Mouse (Mus musculus) v-Abl transformed pro-B cells (cell line): ENCODE data around the gene Zdhhc4.

Experiments
- in situ Hi-C, 2 experiments: fragments of 400-800 bp; cut with MboI; formaldehyde crosslinking; loops; one replicate each; pipeline ENCODE4 v1.15.1; 2025; ENCODE audit not compliant: unreplicated experiment in 2 of 2

Gene Zdhhc4

GRCm38 (mm10) chr5:143289299-143289698 lies 39.8 kb downstream of the Zdhhc4 start:
- in situ Hi-C loops, result no loop called here

GRCm38 (mm10) chr5:143288378-143288911 lies 40.6 kb downstream of the Zdhhc4 start:
- in situ Hi-C loops, result no loop called here

GRCm38 (mm10) chr5:143287774-143288328 lies 41.2 kb downstream of the Zdhhc4 start:
- in situ Hi-C loops, result no loop called here

- in situ Hi-C loops, result no loop called here
Observed at GRCm38 (mm10) chr5:143284762-143285161, 44.3 kb downstream of the Zdhhc4 start.

DNA sequence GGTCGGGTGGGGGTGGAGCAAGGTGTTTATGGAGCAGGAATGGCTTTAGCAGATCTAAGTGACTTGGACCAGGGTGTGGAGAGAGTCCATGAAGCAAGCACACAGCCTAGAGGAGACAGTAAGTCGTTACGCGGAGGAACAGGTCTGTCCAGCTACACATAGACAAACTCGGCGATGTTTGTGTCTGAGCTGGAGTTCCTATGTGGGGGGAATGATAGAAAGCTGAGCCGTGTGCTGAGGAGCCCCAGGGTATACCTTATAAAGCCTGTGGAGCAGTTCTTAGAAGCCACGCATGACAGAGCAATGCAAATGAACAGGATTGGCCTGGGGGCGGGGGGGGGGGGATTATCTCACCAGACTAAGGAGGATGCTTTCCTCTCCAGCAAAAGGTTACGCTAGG lies 49.8 kb downstream of the Zdhhc4 start:
- in situ Hi-C loops, result no loop called here

DNA sequence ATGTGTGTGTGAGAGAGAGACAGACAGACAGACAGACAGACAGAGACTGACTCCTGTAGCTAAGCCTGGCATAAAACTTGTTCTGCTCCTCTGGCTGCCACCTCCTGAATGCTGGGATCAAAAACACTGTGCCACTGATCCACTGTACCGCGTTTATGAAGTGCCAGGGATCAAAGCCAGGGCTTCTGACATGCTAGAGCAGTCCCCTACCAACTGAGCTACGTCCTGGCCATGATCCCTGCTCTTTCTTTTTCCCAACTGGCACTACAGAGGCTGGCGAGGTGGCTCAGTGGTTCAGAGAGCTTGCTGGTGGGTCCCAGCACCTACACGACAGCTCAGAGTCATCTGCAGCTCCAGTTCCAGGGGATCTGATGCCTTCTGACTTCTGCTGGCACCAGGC lies 53.3 kb downstream of the Zdhhc4 start:
- in situ Hi-C loops, result no loop called here

DNA sequence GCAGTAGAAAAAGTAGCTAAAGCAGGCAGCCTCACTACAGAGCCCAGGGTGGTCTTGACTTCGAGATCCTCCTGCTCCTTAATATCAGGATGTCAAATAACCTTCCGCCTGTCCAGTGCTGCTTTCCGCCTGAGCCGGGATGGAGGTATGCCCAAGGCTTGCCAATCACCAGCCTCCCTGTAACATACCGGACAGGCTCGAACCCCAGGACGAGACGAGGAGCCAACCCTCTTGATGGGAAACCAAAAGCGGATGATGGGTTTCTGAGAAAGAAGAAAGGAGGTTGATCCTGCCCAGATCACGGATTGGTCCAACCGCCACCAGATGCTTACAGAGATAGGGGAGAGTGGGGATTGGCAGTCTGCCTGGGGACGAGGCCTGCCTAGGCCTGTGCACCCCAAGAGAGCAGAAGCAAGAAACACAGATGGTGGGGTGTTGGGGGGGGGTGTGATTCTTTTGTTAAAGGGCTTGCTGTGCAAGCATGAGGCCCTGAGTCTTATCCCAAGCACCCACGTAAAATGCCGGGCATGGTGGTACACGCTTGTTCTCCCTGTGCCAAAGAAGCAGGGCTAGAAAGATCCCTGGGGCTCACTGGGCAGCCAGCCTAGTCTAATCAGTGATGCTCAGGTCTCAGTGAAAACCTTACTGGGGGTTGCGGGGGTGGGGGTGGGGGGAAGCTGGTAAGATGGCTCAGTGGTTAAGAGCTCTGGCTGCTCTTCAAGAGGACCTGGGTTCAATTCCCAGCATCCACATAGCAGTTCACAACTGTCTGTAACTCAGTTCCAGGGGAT lies 56.3 kb downstream of the Zdhhc4 start:
- in situ Hi-C loops, result no loop called here

DNA sequence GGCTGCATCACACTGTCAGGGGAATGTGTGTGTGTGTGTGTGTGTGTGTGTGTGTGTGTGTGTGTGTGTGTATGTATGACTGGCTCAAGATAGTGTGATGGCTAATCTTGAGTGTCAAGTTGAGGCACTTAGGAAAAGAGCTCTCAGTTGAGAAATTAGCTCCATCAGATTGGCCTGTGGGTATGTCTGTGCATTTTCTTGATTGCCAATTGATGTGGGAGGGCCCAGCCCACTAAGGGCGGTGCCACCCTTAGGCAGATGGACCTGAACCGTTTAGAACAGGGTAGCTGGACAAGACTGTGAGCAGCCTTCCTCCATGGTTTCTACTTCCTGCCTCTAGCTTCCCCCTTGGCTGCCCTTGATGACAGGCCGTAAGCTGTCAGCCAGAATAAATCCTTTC lies 56.9 kb downstream of the Zdhhc4 start:
- in situ Hi-C loops, result no loop called here

DNA sequence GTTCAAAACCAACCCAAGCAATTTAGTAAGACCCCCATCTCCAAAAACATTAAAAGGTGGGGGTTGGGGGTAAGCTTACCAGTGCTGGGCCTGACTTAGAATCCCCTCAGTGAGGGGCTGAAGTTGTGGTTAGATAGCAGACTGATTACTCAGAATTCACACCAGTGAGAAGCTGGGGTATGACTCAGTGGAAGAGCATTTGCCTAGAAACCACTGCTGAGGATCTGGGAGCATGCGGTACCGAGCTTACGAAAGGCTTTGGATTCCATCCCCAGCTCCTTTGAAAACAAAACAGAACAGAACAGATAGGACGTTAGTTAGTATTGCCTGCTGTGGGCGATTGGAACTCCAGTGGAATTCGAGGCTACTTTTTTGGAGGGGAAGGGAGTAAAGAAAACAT lies 57.4 kb downstream of the Zdhhc4 start:
- in situ Hi-C loops, result no loop called here

DNA sequence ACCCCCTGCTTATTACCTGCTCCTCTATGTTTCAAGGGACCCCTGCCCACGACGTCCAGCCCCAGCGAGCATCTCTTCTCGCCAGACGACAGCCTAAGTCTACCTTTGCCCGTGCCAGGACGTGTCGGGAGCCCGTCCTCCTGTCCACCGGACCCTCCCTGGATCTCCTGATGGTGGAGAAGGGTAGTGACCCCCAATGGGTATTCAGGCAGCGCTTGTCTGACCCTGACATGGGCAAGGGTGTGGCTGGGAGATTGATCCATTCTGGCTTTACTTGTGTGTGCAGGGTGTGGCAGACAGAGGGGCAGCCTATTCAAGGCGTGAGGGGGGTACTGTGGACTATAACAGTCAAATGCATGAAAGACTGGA lies 58.9 kb downstream of the Zdhhc4 start:
- in situ Hi-C loops, result no loop called here

DNA sequence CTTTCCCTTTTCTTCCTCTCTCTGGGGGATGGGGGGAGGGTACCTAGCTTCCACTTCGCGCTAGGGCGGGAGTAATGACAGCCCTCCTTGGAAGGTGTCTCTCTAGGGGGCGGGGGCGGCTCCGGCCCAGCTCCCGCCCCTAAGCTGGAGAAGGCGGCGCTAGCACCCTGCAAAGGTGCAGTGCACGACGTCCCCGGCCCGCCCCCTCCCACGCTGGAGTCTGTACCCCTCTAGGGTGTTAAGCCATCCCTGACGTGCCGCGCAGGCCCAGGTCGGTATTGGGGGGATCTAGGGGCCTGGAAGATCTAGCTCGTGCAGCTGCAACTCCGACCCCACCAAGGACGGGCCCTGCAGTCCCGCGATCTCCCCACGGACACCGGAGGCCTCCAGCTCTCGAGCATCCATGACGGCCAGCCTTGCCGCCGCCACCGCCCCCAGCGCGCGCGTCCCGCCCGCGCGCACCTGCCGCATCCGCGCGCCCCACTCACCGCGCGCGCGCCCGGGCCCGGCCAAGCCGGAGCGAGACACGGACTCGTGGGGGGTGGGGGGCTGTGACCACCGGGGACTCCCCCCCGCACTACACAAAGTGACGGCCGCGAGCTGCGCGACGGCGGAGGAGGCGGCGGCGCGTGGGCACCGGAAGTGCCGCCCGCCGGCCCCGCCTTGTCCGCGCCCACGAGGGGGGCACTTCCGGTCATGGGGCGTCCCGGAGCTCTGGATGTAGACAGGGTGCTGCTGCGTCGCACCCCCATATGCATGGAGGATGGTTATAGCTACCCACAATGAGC lies 59.5 kb downstream of the Zdhhc4 start, which contains the start of gene Zfp316:
TSS of gene Zfp316 (minus strand) at position 660 of the 788 bp plus-strand sequence.
- in situ Hi-C loops, result no loop called here

DNA sequence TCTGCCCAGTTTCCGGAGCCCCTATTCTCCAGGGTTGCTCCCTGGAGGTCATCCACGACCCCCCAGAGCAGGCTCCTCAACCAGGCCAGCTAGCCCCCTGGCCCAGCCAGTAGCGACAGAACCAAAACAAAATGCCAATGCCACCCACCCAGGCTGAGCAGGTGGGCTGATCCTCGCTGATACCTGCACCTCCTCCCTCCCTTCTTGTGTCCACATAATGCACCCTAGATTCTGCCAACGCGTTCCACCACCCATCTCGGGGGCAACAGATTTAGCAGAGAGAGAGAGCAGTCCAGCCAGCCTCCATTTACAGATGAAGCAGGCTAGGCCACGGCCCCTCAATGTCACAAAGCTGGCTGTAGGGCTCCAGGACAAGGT lies 60.1 kb downstream of the Zdhhc4 start:
- in situ Hi-C loops, result no loop called here

- in situ Hi-C loops, result no loop called here
Observed at GRCm38 (mm10) chr5:143266794-143267193, 62.3 kb downstream of the Zdhhc4 start.
